Mouse (Mus musculus) activated CD4-positive, CD25-positive, alpha-beta regulatory T cell, adult 4 months (primary cell): Measurements from ENCODE around the gene Ints2. TPM values are rescaled to one million over a fixed set of nuclear protein-coding genes. Genes with fewer than 3 reads are reported as not detected.

Source experiments
- ATAC-seq: one replicate; pipeline ENCODE4 v1.8.0; 2017
- polyA plus RNA-seq, 2 experiments: library from polyadenylated mRNA; unstranded; fragments of 100-300 nt; shearing (Covaris generic); gene quantifications; one replicate each; pipeline ENCODE4 v1.2.1; 2017

Gene Ints2
- polyA plus RNA-seq, 2 experiments from 2014 or later: 18.6 to 22.5 TPM

DNA sequence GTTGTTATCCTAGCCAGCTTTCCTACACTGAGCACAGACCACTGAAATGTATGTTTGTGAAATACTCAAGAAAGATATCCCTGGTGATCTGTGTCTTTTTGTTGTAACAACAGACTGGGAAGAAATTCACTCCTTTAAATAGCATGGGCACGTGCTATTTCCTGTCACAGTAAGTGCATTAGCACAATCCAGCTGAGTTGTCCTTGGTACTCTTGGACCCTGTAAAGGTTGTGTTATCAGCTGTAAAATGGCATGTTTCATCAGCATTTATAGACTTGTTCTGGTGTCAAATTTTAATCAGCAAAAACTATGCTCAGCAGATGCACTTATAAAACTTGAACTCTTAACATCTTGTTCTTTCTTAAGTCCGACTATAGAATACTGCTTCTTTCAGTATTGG, 86.6 kb downstream of the Ints2 start:
- ATAC-seq: no peak

Other genes starting within 250 kb of the Ints2 start
- gene Brip1, start 56.4 kb downstream of the Ints2 start, polyA plus RNA-seq: 1 to 10 TPM; 6.0 to 8.5 TPM
- 10 to 100 TPM in 1 of 2 experiments, 1 to 10 TPM in 1; 8.5 to 11.0 TPM for gene Med13, start 100.0 kb upstream of the Ints2 start, polyA plus RNA-seq
- 10 to 100 TPM; 45.5 to 54.7 TPM for gene Rnft1, start 227.1 kb upstream of the Ints2 start, polyA plus RNA-seq